Mouse (Mus musculus) ES-Bruce4 (cell line): ENCODE results near the gene Bst1.
A peak's percentile ranks its signal among the peaks of the same experiment; 100 is the strongest.

Source experiments
- CTCF ChIP-seq: IDR thresholded peaks from one replicate; pipeline ENCODE4 v1.8.1; 2011; ENCODE audit warnings: low read depth, low read length
- EP300 ChIP-seq: IDR thresholded peaks from 2 replicates; pipeline ENCODE4 v1.6.1; 2011; ENCODE audit warnings: low read depth, low read length; ENCODE audit not compliant: insufficient read depth
- POLR2A ChIP-seq: IDR thresholded peaks from one replicate; pipeline ENCODE4 v1.8.1; 2011; ENCODE audit warnings: low read length; ENCODE audit not compliant: insufficient read depth

DNA sequence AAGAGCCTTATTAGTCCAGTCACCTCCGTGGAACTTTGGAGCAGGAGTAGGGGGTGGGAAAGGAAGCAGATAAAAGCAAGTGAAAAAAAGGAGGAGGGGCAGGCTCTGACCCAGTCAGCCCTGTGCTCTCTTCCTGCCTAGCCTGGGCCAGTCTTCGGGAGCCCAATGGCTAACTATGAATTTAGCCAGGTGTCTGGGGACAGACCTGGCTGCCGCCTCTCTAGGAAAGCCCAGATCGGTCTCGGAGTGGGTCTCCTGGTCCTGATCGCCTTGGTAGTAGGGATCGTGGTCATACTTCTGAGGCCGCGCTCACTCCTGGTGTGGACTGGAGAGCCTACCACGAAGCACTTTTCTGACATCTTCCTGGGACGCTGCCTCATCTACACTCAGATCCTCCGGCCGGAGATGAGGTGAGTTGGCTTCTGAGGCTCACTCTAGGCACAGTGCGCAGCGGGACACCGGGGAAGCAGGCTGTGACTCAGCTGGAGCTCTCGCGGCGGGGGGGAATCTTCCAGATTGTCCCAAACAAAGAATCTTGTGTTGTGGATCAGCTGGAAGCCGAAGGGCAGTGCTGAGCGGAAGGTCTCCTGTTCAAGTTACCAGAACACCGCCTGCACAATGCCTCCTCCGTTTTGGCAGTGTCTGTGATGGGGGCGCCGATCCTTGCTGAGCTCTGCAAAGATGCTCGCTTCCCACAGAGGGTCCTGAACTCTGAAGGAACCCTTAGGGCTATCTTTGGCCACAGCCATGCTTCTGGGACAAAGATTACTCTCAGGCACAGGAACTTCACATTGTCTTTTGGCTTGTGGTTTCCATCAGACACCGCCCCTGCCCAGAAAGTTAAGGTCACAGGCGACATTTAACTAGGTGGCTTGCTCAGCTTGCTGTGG is 50.3 kb downstream of the Bst1 start:
- TF ChIP-seq EP300 (peak; percentile 96), POLR2A (no peak), CTCF (no peak)
